Mouse (Mus musculus): ENCODE measurements around the gene Adar. TPM values are rescaled to one million over a fixed set of nuclear protein-coding genes. Genes with fewer than 3 reads are reported as not detected.
A peak's percentile ranks its signal among the peaks of the same experiment; 100 is the strongest.

Adar gene
- polyA plus RNA-seq, 1 experiment from 2014 or later: 15.1 TPM

DNA sequence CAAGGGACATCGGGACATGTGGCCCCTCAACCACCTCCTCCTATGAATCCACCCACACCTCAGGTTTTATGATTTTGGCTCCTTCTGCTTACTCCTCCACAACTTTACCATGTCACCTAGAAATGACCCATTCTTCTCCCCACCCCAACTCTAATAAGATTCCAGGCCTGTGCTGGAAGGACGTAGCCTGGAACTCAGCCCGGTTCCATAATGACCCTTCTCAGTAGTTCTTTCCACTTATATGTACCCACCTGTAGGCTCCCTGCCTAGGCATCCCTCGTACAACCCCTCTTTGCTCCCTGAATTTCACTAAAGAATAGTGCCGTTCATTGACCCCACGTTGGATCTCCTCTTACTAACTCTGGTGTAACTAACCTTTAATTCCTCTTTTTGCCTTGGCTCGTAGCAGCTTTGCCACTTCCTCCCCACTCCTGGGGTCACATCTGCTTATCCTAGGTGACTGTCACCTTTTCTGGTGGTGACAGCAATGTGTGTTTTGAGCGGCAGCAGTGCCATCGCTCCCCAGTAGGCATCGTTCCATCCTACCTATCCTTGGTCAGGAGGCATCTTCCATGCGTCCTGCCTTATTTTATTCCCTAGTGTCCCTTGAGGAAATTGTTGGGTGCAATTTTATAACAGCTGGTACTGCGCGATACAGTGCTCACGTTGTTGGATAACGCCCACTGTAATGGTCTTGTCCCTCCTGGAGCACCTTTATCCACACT, 59.6 kb downstream of the Adar start:
- Histone ChIP-seq H3K9me3 (ENCODE audit: control insufficient read depth, low read length) (no peaks in the 10 kb centered on the region), H3K27ac (ENCODE audit: low read depth, low read length) (peak overlapping the region; percentile 97; the same call in 1 of the 2 replicates), H3K36me3 (ENCODE audit: control insufficient read depth, insufficient read depth, low read length) (no peaks in the 10 kb centered on the region), H3K4me2 (replicated peaks; ENCODE audit: low read depth, low read length) (peak overlapping the region; percentile 88), H3K4me1 (replicated peaks; ENCODE audit: control insufficient read depth, insufficient read depth, low read length) (peaks cover 14% of the 10 kb centered on the region), H3K4me3 (ENCODE audit: low read depth, low read length) (peak overlapping the region; percentile 90), H3K9ac (ENCODE audit: low read depth, low read length) (peak overlapping the region; percentile 100), H3K27me3 (ENCODE audit: control insufficient read depth, insufficient read depth, low read length) (no peaks in the 10 kb centered on the region)
- no peak for DNase-seq (ENCODE audit: low spot score)
- ATAC-seq (ENCODE audit: low FRiP score): no peak
- 57% methylated on average over 15 of the region's 15 CpGs for WGBS

DNA sequence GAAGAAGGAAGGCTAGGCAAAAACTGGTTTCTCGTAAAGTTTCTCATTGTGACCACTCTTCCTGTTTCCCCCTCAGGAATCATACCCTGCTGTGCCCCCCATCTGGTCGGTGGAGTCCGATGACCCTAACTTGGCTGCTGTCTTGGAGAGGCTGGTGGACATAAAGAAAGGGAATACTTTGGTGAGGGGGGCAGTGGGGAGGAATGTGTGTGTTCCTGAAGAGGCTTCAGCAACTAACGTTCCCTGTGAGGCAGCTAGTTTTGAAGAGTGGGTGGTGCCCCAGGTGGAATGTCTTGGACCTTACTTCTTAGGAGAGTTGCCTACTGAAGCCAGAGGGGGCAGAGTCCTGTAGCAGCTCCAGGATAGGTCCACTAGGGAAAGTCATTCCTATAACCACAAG, 61.2 kb downstream of the Adar start:
- no peak overlapping the region for H3K4me3 ChIP-seq (ENCODE audit: low read depth, low read length)
- DNase-seq (ENCODE audit: low spot score) (no peak), ATAC-seq (ENCODE audit: low FRiP score) (no peak)
- no peak overlapping the region for H3K27ac ChIP-seq (ENCODE audit: low read depth, low read length)
- H3K27me3 ChIP-seq (ENCODE audit: control insufficient read depth, insufficient read depth, low read length): no peaks in the 10 kb centered on the region
- H3K9me3 ChIP-seq (ENCODE audit: control insufficient read depth, low read length): no peaks in the 10 kb centered on the region
- H3K4me1 ChIP-seq (replicated peaks; ENCODE audit: control insufficient read depth, insufficient read depth, low read length): peaks cover 14% of the 10 kb centered on the region
- H3K36me3 ChIP-seq (ENCODE audit: control insufficient read depth, insufficient read depth, low read length): peaks cover 10% of the 10 kb centered on the region
- 74% methylated on average over 4 of the region's 4 CpGs for WGBS
- H3K9ac ChIP-seq (ENCODE audit: low read depth, low read length): no peak overlapping the region
- H3K4me2 ChIP-seq (replicated peaks; ENCODE audit: low read depth, low read length): no peak overlapping the region

GRCm38 (mm10) chr3:89780102-89780501, 65.3 kb downstream of the Adar start:
- Histone ChIP-seq H3K9me3 (ENCODE audit: control insufficient read depth, low read length) (no peaks in the 10 kb centered on the region), H3K4me3 (ENCODE audit: low read depth, low read length) (no peak overlapping the region), H3K27me3 (ENCODE audit: control insufficient read depth, insufficient read depth, low read length) (no peaks in the 10 kb centered on the region), H3K4me2 (replicated peaks; ENCODE audit: low read depth, low read length) (no peak overlapping the region), H3K36me3 (ENCODE audit: control insufficient read depth, insufficient read depth, low read length) (peaks cover 21% of the 10 kb centered on the region), H3K9ac (ENCODE audit: low read depth, low read length) (no peak overlapping the region), H3K4me1 (replicated peaks; ENCODE audit: control insufficient read depth, insufficient read depth, low read length) (peaks cover 3% of the 10 kb centered on the region), H3K27ac (ENCODE audit: low read depth, low read length) (no peak overlapping the region)
- DNase-seq (ENCODE audit: low spot score): no peak
- WGBS: 88% methylated on average over 4 of the region's 4 CpGs
- ATAC-seq (ENCODE audit: low FRiP score): no peak

DNA sequence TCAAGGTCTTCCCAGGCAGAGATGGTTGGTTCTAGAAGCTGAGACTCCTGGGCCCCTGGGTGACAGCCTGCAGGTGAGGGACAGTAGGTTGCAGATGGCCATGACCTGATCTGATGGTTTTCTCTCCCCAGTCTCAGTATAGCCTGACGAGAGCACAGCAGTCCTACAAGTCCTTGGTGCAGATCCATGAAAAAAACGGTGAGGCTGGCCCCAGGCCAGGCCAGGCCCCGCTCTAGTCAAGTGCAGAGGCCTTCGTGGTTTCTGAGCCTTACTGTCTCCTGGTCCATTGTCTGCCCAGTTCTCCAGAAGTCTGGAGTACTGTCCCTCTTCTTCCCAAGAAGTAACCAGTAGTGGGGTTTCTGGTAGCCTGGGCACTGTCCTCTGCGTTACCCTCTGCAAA, 66.8 kb downstream of the Adar start:
- 91% methylated on average over 5 of the region's 5 CpGs for WGBS
- ATAC-seq (ENCODE audit: low FRiP score) (no peak), DNase-seq (ENCODE audit: low spot score) (no peak)
- H3K36me3 ChIP-seq (ENCODE audit: control insufficient read depth, insufficient read depth, low read length): peaks cover 21% of the 10 kb centered on the region
- no peaks in the 10 kb centered on the region for H3K4me1 ChIP-seq (replicated peaks; ENCODE audit: control insufficient read depth, insufficient read depth, low read length)
- H3K9me3 ChIP-seq (ENCODE audit: control insufficient read depth, low read length): no peaks in the 10 kb centered on the region
- no peak overlapping the region for H3K4me3 ChIP-seq (ENCODE audit: low read depth, low read length)
- H3K27me3 ChIP-seq (ENCODE audit: control insufficient read depth, insufficient read depth, low read length): no peaks in the 10 kb centered on the region
- H3K27ac ChIP-seq (ENCODE audit: low read depth, low read length): no peak overlapping the region
- H3K9ac ChIP-seq (ENCODE audit: low read depth, low read length): no peak overlapping the region
- H3K4me2 ChIP-seq (replicated peaks; ENCODE audit: low read depth, low read length): no peak overlapping the region

GRCm38 (mm10) chr3:89784991-89785753, 70.3 kb downstream of the Adar start:
- 20% methylated on average over 11 of the region's 11 CpGs for WGBS
- Histone ChIP-seq H3K4me3 (ENCODE audit: low read depth, low read length) (no peak overlapping the region), H3K27ac (ENCODE audit: low read depth, low read length) (no peak overlapping the region), H3K27me3 (ENCODE audit: control insufficient read depth, insufficient read depth, low read length) (no peaks in the 10 kb centered on the region), H3K9me3 (ENCODE audit: control insufficient read depth, low read length) (no peaks in the 10 kb centered on the region), H3K4me2 (replicated peaks; ENCODE audit: low read depth, low read length) (no peak overlapping the region), H3K4me1 (replicated peaks; ENCODE audit: control insufficient read depth, insufficient read depth, low read length) (no peaks in the 10 kb centered on the region), H3K36me3 (ENCODE audit: control insufficient read depth, insufficient read depth, low read length) (peaks cover 20% of the 10 kb centered on the region), H3K9ac (ENCODE audit: low read depth, low read length) (no peak overlapping the region)
- peak; percentile 68 for DNase-seq (ENCODE audit: low spot score)
- ATAC-seq (ENCODE audit: low FRiP score): no peak

DNA sequence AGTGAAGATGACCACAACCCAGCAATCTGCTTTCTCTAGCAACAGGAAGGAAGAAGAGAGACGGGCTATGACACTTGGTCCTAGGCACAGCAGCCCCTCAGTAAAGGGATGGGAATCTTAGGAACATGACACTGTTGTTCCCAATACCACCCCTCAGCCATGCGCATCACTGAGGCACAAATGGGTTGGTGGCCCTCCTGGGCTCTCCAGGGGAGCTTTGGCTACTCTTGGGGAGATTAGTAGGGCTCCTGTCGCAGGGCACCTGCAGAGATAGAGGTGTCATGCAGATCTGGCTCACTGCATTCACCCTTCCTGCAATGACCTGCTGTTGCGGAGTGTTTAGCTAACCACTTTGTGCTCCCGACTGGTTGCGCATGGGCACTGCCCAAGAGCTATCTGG, 71.5 kb downstream of the Adar start:
- Histone ChIP-seq H3K9ac (ENCODE audit: low read depth, low read length) (no peak overlapping the region), H3K9me3 (ENCODE audit: control insufficient read depth, low read length) (no peaks in the 10 kb centered on the region), H3K4me1 (replicated peaks; ENCODE audit: control insufficient read depth, insufficient read depth, low read length) (no peaks in the 10 kb centered on the region), H3K4me2 (replicated peaks; ENCODE audit: low read depth, low read length) (no peak overlapping the region), H3K36me3 (ENCODE audit: control insufficient read depth, insufficient read depth, low read length) (peaks cover 9% of the 10 kb centered on the region; the same call in 1 of the 2 replicates), H3K27ac (ENCODE audit: low read depth, low read length) (no peak overlapping the region), H3K4me3 (ENCODE audit: low read depth, low read length) (no peak overlapping the region), H3K27me3 (ENCODE audit: control insufficient read depth, insufficient read depth, low read length) (no peaks in the 10 kb centered on the region)
- no peak for ATAC-seq (ENCODE audit: low FRiP score)
- no peak for DNase-seq (ENCODE audit: low spot score)
- 75% methylated on average over 6 of the region's 6 CpGs for WGBS

- H3K27me3 ChIP-seq (ENCODE audit: control insufficient read depth, insufficient read depth, low read length): no peaks in the 10 kb centered on the region
- DNase-seq (ENCODE audit: low spot score) (no peak), ATAC-seq (ENCODE audit: low FRiP score) (no peak)
- WGBS: 73% methylated on average over 16 of the region's 16 CpGs
- no peaks in the 10 kb centered on the region for H3K9me3 ChIP-seq (ENCODE audit: control insufficient read depth, low read length)
- no peak overlapping the region for H3K4me3 ChIP-seq (ENCODE audit: low read depth, low read length)
- H3K36me3 ChIP-seq (ENCODE audit: control insufficient read depth, insufficient read depth, low read length): no peaks in the 10 kb centered on the region
- H3K4me2 ChIP-seq (replicated peaks; ENCODE audit: low read depth, low read length): no peak overlapping the region
- H3K27ac ChIP-seq (ENCODE audit: low read depth, low read length): no peak overlapping the region
- no peak overlapping the region for H3K9ac ChIP-seq (ENCODE audit: low read depth, low read length)
- H3K4me1 ChIP-seq (replicated peaks; ENCODE audit: control insufficient read depth, insufficient read depth, low read length): no peaks in the 10 kb centered on the region
These were observed 74.0 kb downstream of the Adar start for GRCm38 (mm10) chr3:89788680-89789352.

DNA sequence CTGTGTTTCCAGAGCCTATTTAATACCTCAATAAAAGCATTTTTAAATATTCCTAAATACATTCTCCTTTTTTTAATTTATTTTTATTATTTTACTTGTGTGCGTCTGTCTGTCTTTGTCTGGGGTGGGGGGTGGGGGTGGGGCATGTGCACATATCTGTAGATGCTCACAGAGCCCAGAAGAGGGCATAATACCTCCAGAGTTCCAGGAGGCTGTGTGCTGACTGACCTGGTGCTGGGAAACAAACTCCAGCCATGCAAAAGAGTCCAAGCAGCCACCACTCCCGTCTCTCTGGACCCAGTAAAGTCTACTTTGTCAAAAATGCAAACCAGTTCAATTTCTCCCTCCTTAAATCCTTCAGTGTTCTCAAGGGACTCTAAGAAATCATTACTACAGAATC, 79.8 kb downstream of the Adar start:
- Histone ChIP-seq H3K4me3 (ENCODE audit: low read depth, low read length) (no peak overlapping the region), H3K36me3 (ENCODE audit: control insufficient read depth, insufficient read depth, low read length) (no peaks in the 10 kb centered on the region), H3K9ac (ENCODE audit: low read depth, low read length) (no peak overlapping the region), H3K4me2 (replicated peaks; ENCODE audit: low read depth, low read length) (no peak overlapping the region), H3K9me3 (ENCODE audit: control insufficient read depth, low read length) (no peaks in the 10 kb centered on the region), H3K27me3 (ENCODE audit: control insufficient read depth, insufficient read depth, low read length) (no peaks in the 10 kb centered on the region; the same call in 1 of the 2 replicates), H3K27ac (ENCODE audit: low read depth, low read length) (no peak overlapping the region), H3K4me1 (replicated peaks; ENCODE audit: control insufficient read depth, insufficient read depth, low read length) (no peaks in the 10 kb centered on the region)
- WGBS: 70% methylated on average over 2 of the region's 2 CpGs
- no peak for ATAC-seq (ENCODE audit: low FRiP score)
- DNase-seq (ENCODE audit: low spot score): no peak
